Mouse (Mus musculus): ENCODE results near the gene Lrrc42.

DNA sequence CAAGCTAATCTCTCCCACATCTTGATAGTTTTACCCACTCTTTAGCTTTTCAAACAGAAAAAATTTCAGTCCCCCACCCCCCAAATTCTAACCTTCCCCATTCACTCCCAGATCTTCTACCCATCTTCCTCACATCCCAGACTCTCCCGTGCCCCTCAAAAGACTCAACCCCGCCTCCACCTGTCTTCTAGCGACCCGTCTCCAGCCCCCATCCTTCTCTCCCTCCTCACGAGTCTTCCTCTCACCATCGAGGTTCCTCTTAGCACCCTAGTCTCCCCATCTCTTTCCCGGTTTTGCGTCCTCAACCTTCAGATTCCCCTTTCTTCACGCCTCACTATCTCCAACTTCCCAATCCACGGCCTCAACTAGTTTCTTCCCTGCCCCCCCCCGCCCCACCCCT, 810 bp downstream of the Lrrc42 start:
- no peak for TF ChIP-seq TAL1 (IDR thresholded peaks at IDR 0.05; ENCODE audit: low read length)
- no peak for TF ChIP-seq GATA1 (IDR thresholded peaks at IDR 0.05; ENCODE audit: low read length)

All from erythroblast, embryonic 14.5 days (primary cell).